Mouse (Mus musculus): ENCODE data around the gene Trf. TPM values are rescaled to one million over a fixed set of nuclear protein-coding genes. Genes with fewer than 3 reads are reported as not detected.
"Not testable (repeated sequence)": the region's sequence is repeated elsewhere in the genome, so short reads cannot be mapped to it uniquely, and the experiment has no call there.

The Trf gene
- total RNA-seq, 2 experiments from 2014 or later: 44.2 to 67.1 TPM

DNA sequence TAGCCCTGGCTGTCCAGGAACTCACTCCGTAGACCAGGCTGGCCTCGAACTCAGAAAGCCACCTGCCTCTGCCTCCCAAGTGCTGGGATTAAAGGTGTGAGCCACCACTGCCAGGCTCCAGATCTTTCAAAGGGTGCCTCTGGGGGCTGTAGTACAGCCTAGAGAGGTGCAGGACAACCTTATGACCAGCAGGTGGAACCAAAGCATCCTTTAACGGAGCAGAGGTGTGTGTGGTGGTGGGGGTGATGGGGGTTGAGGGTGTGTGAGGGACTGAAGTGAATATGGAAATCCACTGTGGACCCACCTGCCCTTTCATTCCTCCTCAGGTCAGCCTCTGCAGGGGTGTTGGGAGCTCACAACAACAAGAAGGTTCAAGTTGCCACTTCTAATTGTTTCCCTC, 4.8 kb downstream of the Trf start:
- DNase-seq: no peak

DNA sequence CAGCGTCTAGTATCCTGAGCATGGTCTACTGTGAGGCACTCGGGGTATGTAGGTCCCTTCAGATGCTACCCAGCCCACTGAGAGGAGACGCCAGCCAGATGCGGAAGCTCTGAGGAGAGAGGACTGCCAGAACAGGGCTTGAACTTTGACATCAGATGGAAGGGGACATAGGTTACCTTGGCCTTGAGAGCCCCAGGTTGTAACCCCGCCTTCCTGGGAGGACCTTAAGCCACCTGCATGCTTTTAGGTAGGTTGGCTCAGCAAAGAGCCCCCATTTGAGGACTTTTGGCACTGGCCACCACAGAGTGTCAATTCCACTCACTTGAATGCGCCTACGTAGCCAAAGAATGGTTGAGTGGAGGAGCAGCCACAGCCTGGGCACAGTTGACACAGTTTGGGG, 5.5 kb downstream of the Trf start:
- no peak for DNase-seq

DNA sequence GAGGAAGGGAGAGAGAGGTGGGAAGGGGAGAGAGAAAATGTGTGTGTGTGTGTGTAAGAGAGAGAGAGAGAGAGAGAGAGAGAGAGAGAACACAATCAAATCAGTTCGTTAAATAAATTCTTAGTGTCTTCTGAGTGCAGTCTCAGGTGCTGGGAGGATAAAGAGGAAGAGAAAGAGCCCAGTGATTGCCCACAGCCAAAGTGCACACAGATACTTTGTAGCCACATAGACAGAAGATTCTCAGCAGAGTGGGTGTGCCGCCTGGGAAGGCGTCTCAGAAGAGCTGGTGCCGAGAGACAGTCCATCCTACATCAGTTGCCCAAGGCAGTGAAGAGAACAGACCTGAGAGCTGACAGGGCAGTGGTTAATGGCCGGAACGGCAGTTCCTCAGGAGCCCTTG, 16.0 kb downstream of the Trf start:
- DNase-seq: no peak

DNA sequence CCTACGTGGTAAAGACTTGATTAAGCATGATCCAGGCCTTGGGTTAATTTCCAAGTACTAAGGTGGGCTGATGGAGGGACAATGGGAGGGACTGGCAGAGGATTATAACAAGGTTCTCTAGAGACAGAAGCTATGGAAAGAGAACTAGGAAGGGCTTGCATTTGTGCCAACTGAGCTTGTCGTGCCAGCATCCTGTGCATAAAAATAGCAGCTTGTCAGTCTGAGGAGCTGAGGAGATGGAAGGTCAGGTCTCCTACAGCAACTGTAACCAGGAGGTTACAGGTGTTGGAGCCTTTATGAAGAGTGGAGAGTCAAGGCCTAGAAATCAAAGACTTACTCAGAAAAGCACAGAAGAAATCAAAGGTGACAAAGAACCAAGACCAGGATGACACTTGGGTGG, 16.6 kb downstream of the Trf start:
- DNase-seq: peak; percentile 62 to 65

DNA sequence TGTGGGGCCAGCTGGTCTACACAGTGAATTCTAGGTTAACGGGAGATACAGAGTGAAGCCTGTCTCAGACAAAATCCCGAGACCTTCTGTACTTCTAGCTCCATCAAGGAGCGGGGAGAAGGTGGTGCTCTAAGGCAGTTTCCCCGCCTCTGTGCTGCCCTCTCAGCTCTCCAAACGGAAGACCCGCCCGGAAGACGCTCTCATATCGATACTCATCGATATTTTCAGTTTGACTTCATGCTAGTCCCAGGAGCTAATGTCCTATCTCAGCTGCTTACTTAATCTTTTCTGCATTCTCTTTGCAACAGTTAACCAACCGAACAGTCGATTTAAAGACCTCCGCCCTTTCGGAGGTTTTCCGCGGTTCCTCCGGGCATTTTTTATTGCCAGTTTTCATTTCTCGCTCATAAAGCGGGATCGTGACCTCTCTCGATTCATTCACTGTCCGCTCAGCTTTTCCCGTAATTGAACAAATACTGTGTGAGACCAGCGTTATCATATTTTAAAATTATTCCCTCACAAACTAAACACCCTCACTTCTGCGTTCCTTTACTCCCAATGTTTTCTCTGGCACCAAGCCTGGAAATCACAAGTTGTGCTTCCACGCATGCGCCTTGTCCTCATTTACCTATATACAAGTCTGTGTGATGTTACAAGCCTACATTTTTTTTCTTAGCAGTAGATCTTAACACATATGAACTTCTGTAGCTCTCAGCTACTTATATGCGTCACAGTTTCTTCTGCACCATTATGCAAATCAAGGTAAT, 17.4 kb downstream of the Trf start:
- no peak for DNase-seq

DNA sequence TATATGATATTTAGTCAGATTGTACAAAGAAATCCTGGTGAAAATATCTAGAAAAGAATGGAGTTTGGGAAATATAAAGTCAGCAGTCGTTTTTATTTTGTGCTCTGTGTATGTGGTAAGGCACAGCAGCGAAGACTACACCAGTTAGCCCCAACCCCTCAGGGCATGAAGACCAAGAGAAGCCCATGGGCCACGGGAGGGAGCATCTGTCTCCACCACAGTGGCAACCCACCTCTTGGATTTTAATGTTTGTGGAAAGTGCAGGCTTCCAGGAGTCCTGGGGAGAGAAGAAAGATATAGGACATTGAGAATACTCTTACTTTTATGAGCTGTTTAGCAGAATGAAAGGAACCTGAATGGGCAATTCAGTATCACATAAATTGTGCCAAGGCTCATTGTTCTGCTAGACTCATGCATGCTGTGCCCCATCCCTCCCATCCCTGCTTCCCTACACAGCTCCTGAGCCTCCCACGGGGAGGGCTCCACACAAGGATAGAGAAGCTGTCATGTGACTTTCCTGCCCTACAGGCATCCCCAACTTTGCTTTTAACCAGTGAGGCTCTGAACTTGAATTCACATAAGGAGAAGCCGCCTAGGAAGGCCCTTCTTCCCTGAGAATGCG, 21.3 kb downstream of the Trf start:
- DNase-seq: no peak

DNA sequence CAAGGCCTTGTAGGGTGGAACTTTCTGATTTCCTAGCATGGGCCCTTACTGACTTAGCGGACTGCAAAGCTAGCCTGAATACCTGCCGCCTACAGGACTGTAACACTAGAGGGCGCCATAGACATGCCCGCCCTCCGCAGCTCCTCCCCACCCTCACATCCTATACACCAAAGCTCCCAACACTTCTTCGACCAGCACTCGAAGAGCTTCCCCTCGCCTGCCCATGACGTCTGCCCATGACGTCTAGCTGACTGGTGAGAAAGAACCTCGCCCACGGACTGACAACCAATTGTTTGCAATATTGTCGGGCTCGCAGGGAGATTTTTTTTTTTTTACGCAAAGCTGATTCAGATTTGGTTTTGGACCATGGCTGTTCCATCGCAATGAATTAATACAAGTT, 22.4 kb downstream of the Trf start:
- DNase-seq: peak; percentile 75 to 82

DNA sequence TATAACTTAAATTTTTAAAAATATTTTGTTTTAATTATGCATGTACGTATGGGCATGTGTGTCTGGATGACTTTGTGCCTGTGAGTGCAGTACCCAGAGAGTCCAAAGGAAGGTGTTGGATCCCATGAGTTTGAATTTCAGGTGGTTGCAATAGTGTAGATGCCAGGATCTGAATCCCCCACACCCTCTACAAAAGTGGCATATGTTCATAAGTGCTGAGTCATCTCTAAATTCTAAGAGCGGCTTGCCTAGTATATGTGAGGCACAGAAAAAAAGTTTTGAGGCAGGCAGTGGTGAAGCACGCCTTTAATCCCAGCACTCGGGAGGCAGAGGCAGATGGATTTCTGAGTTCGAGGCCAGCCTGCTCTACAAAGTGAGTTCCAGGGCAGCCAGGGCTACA, 24.5 kb downstream of the Trf start:
- DNase-seq: no peak

DNA sequence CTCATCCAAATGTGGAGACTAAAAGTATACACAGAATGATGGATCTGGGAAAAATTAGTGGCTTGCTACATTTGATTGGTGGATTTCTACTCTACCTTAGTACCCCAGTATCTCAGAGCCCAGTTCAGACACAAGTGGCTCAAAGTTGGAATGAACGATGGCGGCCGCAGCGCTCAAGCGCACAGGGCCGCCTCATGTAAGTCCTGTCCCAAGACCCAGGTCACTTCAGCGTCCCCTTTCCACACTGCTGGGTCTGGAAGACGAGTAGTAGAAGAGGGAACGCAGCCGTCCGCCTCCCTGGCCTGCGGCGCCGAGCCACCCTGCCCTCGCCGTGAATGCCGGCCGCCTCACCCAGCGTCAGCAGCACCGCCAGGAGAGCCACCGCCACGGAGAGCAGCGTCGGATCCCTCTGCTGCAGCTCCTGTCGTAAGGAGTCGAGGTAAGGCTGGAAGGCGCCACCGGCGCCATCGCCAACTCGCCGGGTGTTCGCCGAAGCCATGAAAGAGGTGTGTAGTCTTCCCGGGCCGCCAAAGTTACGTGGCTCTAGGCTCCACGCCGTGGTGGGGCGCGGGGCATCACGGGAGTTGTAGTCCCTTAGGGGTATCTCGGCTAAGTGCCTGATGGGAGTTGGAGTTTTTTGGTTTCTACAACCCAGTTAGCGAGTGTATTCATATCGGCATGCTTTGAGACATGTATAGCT, 28.5 kb downstream of the Trf start, which contains the start of gene Srprb:
Gene Srprb (minus strand): TSS at position 577 of the 700 bp plus-strand sequence.
- DNase-seq: peak; percentile 95 to 97

DNA sequence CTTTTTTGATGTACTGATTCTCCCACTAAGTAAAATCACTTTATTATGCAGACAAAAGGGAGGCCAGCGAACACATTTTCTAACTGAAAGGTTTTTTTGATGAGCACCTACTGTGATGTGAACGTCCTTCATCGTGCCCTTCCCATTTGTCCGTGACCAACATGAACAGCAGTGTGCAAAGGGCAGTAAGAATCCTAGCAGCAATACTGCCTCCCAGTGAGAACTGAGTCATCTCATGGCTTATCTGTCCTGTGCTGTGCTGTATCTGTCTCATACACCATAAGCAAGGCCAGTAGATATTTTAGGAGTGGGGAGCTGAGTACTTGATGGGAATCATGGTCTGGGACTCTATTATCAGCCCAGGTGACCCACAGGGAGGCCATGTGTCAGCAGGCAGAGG, 41.8 kb downstream of the Trf start:
- DNase-seq: no peak

DNA sequence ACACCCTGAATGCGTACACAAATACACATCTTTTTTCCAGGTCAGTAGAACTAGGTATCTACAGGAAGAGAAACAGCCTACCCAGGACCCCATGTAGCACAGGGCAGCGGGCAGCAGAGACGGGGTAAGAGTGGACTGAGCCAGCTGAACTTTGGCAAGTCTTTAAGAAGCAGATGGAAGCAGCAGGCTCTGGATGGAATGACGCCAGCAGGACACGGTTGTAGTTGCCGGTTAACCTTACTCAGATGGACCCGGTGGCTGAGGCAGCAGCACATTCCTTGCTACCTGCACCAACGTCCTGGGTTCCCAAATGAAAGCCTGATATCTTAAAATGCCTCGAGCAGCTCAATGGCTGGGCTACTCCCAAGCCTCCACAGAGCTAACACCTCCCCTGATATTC, 43.5 kb downstream of the Trf start:
- peak; percentile 24 to 37 for DNase-seq

DNA sequence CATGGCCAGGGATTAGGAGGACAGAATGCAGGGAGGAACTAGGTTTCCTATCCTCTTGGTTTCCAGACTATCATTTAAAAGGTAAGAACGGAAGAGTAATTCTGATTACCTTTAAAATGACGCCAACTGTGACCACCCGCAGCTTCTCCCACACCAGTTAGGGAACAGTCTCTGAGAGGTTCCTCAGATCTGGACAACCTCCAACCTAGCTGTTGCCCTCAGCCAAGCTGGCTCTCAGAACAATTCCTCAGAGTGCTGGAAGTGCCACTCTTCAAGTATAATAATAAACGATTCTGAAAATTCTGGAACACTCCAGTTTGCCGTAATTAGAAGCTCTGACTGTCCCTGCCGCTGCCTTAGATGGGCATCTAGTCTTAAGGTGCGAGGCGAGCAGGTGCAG, 44.3 kb downstream of the Trf start:
- DNase-seq: no peak

DNA sequence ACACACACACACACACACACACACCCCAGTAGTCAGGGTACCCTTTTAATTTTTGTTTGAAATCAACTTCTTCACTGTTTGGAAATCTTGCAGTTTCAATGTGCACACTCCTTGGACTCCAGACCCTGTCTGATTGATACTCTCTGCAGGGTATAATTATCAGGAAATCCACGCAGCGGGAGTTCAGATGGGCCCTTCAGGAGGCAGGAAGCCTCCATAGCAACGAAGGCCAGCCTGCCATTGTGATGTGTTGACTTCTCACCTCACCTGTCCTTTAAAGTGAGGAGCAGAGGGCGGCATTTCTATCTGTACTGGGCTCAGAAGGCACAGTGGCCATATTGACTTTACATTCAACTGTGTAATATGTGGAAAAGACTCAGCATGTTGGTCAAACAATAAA, 45.4 kb downstream of the Trf start:
- no peak for DNase-seq

DNA sequence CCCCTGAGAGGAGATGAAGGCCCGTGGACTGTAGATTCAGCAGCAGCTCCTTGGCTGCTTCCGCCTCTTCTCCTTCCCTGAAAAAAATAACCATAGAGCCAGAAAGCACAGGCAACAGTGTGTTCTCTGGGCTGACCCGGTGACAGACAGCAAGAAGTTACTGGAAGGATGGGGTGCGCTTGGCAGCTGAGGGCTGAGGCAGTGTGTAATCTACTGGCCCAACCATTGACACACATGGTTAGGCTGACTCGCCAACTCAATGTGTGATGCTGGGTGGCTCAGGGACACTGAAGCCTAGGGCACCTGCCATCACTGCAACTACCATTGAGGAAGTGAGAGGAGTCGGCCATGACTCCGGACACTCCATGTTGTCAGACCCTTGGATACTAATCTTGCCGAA, 48.4 kb downstream of the Trf start:
- no peak for DNase-seq

DNA sequence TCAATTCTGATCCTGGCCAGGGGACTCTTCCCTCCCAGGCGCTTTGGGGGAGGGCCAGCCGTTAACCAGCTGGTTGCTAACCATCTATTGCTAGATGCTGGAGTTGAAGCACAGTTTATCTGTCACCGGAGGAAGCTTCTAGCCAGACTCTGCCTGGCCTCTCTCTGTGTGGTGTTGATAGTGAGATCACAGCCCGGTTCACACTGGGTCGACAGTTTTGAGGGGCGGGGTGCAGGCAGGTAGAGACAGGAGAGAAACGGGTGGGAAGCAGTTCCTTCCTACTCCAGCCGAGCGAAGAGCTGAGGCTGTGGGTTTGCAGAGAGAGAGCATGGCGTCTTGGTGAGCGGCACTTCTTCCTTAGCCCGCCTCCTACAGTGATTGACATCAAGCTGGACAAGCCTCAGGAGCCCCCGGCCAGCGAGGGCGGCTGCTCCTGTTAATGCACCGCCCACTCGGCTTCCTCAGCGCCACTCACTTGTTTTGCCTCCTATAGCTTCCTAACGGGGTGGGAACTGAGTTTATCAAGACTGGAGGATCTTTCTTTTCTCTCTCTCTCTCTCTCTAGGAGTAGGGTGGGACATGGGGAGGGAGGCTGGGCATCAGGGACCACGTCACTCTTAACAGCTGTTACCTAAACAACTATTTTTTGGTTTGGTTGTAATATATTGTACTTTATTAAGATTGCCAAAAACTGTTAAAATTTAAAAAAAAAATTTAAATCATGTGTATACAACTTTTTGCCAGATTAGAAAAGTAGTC, 49.3 kb downstream of the Trf start:
- peak; percentile 78 to 84 for DNase-seq

DNA sequence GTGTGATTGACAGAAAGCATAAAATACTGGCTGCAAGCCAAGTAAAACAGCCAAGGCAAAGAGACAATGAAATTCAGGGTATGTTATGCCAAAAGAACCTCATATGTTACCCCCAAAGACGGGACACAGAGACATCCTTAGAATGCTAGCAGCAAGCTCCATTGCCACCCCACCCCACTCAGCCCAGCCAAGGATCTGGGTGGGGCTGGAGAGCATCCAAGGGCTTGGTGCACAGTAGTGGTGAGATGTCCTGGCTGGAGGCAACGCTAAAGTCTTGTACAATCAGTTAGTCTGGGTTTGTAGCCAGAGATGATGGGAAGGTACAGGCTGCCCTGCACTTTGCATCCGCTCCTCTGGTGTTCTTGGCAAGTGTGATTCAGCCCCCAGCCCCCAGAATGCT, 49.9 kb downstream of the Trf start:
- DNase-seq: peak; percentile 76 to 77

DNA sequence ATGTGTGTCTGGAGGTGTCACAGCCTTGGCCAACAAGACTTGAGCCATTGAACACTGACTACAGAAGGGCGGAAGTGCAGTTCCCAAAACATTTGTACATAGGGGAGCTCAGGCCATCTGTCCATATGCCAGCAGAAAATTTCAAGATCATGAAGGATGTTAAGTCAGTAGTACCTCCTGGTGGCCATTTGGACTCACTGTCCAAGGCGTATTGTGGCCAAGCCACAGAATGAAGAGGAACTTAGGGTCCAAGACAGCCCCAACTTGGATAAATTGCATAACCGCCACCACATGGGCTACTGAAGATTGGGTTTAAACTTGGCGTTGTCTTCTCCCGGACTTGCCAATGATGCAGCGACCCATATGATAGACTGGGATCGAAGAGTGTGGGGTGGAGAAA, 54.6 kb downstream of the Trf start:
- DNase-seq: no peak

DNA sequence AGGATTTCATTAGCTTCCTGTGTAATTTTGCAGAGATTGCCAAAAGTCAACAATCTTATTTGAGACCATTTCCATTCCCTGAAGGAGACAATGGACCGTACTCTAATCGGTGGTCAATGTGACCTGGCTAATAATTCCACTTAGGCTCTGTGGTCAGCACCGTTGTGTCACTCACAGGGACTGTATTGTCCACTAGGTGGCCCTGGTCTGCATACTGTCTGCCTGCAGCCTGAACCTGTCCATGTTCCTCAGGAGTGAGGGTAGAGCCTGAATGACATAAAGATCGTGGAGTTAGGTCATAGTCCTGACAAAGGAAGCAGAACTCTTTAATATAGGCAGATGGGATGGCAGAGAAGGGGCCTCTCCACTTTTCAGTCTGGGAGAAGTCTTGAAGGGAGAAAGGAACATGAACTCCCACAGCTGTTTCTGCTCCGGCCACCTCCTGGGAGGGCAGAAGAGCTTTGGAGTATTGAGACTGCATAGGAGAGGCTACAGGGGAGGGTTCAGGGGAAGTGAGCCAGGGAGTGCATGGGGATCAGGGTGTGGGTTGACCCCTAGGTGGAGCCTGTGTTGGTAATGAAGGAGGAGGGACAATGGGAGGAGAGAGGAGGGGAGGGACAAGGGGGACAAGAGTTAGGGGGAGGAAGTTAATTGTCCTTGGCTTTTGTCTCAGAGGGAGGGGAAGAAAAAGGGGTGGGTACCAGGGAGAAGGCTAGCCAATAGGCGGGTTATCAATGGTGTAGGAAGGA, 55.3 kb downstream of the Trf start:
- DNase-seq: peak; percentile 20 to 42

DNA sequence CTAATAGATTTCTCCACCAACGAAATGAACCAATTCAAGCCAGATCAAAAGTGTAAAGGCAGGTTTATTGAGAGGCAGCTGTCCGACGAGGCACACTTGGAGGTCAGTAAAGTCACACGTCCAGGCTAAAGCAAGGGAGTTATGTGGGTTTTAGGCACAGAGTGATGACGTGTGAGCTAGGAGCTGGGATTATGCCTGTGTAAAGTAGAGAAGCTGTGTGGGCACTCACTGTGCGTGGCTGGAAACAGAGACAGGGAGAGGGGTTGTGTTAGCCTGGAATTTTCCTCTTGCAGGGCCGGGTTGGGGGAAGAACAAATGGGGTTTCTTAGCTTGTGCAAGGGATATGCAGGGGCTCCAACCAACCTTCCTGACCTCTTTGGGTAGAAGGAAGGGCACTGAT, 61.5 kb downstream of the Trf start:
- DNase-seq: no peak

DNA sequence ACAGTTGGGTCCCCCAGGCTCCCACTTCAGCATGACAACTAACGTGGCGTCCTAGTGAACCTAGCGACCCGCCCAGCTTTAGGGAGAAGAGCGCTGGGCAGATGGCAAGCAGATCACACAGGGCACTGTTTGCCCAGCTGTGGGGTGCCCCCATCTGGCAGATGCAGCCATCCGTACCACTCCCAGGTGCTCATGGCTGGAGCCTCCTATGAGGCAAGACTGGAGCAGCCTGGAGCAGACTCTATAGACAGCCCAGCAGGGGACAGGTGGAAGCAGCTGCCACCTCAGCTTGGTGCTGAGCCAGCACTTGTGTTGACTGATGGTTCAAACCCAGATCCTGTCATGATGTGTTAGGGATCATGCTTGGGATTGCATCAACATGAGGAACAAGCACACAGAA, 62.2 kb downstream of the Trf start:
- no peak for DNase-seq

DNA sequence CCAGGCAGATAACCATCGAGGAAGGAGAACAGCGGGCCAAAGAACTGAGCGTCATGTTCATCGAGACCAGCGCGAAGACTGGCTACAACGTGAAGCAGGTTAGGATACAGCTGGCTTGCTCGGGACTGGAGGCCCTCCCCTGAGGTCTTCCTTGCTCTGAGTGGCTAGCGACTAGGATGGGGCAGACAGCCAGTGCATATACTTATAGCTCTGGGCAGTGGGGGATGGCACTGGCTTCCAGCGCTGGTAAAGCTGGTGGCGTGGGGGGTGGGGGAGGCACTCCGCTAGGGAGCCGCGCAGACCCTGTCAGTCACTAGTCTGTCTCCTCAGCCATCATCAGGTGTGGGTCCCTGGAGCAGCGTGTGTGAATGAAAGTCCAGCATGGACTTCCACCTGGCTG, 66.4 kb downstream of the Trf start:
- no peak for DNase-seq

DNA sequence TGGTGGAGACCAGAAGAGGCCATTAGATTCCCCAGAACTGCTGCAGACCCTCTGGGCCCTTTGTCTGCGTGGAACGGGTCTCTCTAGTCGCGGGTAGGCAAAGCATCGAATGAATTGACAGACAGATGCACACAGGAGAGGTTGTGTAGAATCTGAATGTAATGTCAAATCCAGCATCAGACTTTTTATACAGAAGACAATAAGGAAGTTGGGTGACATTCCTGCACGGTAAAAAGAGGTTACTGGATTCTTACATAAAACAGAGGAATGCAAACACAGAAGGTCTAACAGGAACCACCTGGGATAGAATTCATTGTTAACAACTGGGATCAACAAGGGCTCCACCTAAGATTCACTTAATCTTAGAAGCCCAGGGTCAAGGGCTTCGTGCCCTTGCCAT, 75.1 kb downstream of the Trf start:
- DNase-seq: not testable (repeated sequence)
